Mouse (Mus musculus) gastrocnemius, adult 2 months (tissue): ENCODE measurements at regions not wholly inside any gene's neighbourhood (a gene's known extent, or its start where the extent isn't known, plus 50 kb on each side); places are given as distances from the start of the nearest gene placed in this dataset.

Experiments used
- DNase-seq: peaks from one replicate; pipeline ENCODE4 v3.0.0; 2022
- H3K27ac ChIP-seq: fragments of 200-600 bp; 2 replicates; pipeline ENCODE4 v1.8.1; 2022; ENCODE audit warnings: mild to moderate bottlenecking
- H3K4me3 ChIP-seq: fragments of 200-600 bp; 2 replicates; pipeline ENCODE4 v1.8.1; 2022; ENCODE audit warnings: mild to moderate bottlenecking, moderate library complexity
- CTCF ChIP-seq: fragments of 200-600 bp; IDR thresholded peaks from 2 replicates; pipeline ENCODE4 v1.8.1; 2022; ENCODE audit warnings: antibody characterized with exemption, mild to moderate bottlenecking, moderate library complexity
- intact Hi-C: fragments of 180-260 bp; cut with DNase I; formaldehyde crosslinking; loops from one replicate; pipeline ENCODE4 v1.15.1; 2025

DNA sequence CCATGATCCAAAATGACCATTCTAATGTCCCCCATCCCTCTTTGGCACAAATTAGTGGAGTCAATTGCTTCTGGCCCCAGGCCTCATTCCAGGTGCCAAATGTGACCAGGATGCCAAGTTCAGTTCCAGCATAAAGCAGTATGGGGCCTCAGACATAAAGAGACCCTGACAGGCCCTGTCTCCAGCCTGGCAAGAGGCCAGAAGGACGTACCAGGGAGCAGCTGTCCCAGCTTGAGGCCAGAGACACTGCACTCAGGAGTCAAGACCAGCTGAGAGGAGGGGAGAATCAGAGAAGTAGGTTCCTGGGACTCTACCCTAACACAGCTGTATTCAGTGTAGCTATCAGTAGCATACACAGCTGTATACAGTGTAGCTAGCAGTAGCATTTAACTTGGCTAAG is 341.1 kb downstream of the Cdh26 start:
- Histone ChIP-seq H3K4me3 (no peak overlapping the region), H3K27ac (no peak overlapping the region)
- no peak for DNase-seq
- intact Hi-C loops, result no loop called here
- TF ChIP-seq CTCF, result no peak

DNA sequence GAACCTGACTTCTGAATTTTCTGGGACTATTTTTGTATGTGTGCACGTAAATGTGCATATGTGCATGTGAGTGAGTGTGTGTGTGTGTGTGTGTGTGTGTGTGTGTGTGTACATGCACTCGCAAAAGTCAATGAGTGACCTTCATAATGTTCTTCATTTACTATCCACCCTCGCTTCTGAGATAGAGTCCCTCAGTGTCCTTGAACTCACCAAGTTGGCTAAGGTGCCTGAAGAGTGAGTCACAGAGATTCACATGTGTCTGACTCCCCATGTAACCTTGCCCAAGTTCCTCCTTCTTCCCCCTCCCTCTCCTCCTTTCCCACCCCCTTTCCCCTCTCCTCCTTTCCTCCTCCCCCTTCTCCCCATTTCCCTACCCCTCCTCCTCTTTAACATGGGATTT is 341.6 kb downstream of the Cdh26 start:
- Histone ChIP-seq H3K4me3 (no peak overlapping the region), H3K27ac (no peak overlapping the region)
- intact Hi-C loops, result no loop called here
- no peak for DNase-seq
- no peak for TF ChIP-seq CTCF

DNA sequence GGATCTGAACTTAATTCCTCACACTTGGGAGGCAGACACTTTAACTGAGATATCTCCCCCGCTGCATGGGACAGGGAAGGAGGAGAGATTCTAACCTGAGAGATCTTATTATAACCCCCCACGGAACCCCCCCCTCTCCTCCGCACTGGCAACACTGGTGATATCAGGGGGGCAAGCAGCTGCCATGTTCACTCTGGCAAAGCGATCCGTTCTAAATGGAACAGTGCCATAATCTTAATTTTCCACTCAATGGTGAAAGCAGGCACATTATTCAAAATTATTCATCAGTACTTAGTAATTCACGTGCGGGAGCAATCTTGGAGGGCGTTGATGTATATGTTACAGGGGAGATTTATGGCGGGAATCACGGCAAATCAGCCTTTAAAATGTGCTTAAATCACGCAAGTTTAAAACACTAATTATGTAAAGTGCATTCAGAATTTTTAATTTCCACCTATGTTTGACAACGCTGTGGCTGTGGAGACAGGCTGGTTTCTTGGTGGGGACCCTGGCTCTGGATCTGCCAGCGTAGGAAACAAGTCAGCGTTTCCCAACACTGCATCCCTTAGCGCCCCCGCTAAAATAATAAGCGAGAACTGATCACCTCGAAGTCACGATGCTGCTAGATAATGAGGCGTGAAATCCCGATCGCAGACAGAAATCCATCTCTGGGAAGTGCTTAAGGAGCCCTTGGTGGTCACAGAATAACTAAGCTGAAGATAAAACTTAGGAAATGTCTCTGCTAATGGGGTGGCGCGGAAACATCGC is 354.7 kb downstream of the Cdh26 start:
- Histone ChIP-seq H3K4me3 (no peak overlapping the region), H3K27ac (no peak overlapping the region)
- intact Hi-C loops, result no loop called here
- no peak for DNase-seq
- TF ChIP-seq CTCF, result no peak

DNA sequence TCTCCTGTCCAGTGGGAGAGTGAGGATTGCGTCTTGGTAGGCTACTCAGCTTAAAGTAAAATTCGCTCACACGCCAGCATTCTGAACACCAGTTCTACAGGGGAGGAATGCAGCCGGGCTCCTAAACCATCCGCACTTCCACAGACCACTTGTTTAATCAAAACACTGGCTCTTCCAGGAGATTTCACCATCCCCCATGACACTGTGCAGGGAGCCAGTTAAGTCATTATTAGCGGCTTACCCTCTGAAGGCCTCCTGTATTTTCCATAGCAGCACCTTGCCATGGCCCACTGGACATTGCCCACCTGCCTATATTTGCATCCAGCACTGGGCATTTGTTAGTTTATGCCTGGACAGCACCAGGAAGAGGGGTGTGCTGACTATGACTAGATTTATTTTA is 355.5 kb downstream of the Cdh26 start:
- DNase-seq, result no peak
- TF ChIP-seq CTCF, result no peak
- Histone ChIP-seq H3K4me3 (no peak overlapping the region), H3K27ac (no peak overlapping the region)
- intact Hi-C loops, result no loop called here

DNA sequence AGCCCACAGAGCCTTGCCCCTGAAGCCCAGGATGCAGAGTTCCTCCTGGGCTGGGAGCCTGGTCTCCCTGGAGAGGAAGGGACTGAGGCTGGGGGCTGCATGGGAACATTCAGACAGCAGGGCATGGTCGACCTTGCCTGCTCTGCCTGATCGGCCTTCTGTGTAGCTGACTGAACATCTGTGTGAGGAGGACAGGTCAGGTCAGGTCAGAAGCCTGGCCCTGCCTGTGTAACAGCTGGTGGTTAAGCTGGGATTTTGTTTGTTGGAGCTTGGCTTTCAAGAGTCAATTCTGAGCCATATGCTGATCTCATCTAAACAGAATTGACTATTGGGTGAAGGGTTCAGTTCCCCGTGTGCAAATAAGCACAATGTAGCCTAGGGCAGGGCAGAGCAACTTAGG is 365.5 kb downstream of the Cdh26 start:
- no peak for TF ChIP-seq CTCF
- DNase-seq, result peak; percentile 28
- no peak overlapping the region for H3K4me3 ChIP-seq
- H3K27ac ChIP-seq, result no peak overlapping the region
- intact Hi-C loops, result no loop called here

DNA sequence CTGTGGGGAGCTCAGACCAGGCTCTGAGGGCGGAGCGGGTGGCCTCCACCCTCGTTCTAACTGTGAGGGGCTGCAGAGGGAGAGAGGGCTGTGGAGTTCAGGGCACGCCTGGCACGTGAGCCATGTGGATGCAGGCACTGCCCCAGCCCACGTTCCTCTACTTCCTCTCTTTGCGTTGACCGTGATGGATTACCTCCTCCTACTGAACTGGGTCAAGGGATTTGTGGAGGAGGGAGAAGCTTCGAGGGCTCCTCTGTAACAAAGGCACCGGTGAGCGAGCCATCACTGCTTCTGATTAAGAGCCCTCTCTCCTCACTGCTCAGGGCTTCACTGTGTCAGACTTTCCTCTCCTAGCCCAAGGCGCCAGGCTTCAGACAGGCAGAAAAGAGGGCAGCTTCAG is 371.1 kb downstream of the Cdh26 start:
- Histone ChIP-seq H3K4me3 (no peak overlapping the region), H3K27ac (no peak overlapping the region)
- DNase-seq, result no peak
- intact Hi-C loops, result no loop called here
- TF ChIP-seq CTCF, result no peak

DNA sequence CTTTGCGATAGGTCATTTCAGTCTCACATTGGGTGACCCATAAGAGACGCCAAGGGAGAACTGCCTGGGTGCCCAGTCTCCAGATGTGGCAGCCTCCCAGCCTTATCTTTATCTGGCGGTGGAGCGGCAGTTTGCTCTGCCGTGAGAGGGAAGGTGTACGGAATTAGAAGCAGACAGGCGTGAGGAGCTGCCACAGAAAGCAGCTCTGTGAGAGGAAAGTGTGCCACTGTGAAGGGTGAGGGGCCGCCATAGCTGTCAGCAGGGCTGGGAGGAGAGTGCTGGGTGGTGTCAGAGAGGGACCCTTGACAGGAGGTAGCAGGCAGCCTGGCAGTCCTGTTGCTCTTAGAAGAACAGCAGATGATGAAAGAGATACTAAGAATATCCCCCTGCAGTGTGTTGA is 375.0 kb downstream of the Cdh26 start:
- no peak for DNase-seq
- intact Hi-C loops, result no loop called here
- TF ChIP-seq CTCF, result no peak

DNA sequence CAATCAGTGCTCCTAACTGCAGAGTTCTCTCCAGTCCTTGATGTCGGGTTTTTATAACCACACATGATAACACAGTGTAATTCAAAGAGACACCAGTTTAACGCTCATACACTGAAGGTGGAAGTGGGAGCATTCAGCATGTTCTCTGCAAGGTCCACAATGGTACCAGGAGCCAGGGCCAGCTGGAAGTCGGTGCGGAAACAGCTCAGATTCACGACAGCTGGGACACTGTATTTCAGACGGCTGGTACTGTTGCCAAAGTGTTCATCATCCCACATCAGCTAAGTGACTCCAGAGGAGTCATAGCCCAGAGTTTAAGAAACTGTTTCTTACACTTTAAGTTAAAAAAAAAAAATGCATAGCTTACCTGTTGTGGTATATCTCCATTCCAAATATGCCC is 391.2 kb downstream of the Cdh26 start:
- no peak overlapping the region for H3K27ac ChIP-seq
- H3K4me3 ChIP-seq, result no peak overlapping the region
- no peak for TF ChIP-seq CTCF
- intact Hi-C loops, result no loop called here
- DNase-seq, result peak; percentile 64

More for the DNA sequence above, 375.0 kb downstream of the Cdh26 start:
- Histone ChIP-seq H3K4me3 (no peak overlapping the region), H3K27ac (no peak overlapping the region)

DNA sequence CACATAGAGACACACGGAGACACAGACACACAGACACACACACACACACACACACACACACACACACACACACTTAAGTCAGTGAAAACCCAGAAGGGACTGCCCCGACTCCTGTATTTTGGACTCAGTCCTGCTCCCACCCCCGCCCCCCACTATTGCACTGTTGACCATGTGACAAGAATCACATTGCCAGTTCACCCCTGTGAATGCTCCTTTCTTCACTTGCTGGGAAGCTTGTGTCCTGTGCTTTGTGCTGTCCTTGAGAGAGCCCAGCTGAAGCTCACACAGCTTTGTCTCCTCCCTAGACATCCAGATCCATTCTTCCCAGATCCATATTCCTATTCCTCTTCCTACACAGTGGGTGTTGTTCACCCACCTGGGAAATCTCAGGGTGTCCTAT is 400.0 kb downstream of the Cdh26 start:
- no peak for DNase-seq
- intact Hi-C loops, result no loop called here
- Histone ChIP-seq H3K4me3 (no peak overlapping the region), H3K27ac (no peak overlapping the region)
- no peak for TF ChIP-seq CTCF

DNA sequence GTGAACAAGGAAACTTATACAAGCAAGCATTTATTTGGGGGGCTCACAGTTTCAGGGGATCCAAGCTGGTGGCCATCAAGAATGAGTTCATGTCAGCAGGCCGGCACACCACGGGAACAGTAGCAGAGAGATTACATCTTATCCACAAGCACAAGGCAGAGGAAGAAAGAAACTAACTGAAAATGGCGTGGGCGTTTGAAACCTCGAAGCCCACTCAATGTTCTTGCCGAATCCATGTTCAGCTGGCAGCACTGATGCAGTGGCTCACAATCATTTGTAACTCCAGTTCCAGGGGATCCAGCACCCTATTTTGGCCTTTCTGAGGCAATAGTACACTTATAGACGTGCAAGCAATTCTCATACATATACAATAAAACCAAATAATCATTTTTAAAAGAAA is 404.7 kb downstream of the Cdh26 start:
- Histone ChIP-seq H3K27ac (no peak overlapping the region), H3K4me3 (no peak overlapping the region)
- no peak for DNase-seq
- no peak for TF ChIP-seq CTCF
- intact Hi-C loops, result no loop called here

DNA sequence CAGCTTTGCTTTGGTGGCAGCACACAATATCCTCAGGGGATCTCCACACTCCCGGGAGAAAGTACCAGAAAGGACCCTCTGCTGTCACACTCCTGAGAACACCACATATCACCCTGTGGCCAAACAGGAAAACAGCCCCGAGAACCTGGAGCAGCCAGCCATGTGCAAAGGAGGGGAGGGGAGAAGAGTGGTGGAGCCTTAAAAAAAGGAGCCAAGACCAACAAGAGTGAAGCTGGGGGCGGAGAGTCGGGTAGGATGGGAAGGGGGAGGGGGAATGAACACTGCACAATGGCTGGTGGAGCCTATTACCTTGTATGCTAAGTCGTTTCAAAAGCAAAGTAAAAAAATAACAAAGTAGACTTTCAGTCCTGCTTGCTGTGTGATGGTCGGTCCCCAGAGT is 408.2 kb downstream of the Cdh26 start:
- Histone ChIP-seq H3K27ac (no peak overlapping the region), H3K4me3 (no peak overlapping the region)
- DNase-seq, result no peak
- no peak for TF ChIP-seq CTCF
- intact Hi-C loops, result no loop called here

DNA sequence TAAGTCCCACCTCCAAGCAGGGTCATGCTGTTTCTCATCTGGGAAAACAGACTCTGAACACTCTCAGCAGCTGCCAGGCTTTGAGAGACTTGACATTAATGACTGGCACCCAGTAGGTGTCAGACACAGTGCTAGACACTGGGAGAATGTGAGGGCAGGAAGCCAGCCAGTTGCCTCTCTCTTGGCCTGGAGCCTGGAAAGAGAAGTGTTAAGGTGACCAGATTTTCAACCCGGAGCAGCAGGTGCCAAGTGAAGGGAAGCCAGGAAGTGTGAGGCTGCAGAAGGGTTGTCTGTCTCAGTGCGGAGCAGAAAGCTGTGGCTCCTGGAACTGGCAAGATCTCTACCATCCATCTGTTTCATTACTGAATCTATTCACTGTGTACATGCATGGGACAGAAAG is 410.6 kb downstream of the Cdh26 start:
- H3K4me3 ChIP-seq, result no peak overlapping the region
- TF ChIP-seq CTCF, result no peak
- intact Hi-C loops, result no loop called here
- no peak overlapping the region for H3K27ac ChIP-seq
- peak; percentile 85 for DNase-seq

DNA sequence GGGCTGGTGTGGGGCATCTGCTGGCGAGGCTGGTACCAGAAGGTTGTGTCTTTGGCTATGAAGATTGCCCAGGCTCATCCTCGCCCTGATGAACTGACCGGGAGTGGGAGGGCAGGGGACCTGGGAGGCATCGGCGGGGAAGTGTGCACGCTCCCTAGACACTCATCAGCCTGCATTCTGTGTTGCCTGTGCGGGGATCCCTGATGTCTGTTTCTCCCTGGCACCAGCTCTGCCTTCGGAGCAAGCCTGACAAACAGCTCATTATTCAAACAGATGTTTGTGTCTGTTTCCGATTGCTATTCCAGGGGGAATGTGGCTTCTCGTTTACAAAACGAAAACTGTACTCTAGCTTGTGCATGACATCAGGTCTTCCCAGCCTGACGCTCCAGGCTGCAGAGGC is 412.3 kb downstream of the Cdh26 start:
- Histone ChIP-seq H3K4me3 (no peak overlapping the region), H3K27ac (no peak overlapping the region)
- intact Hi-C loops, result no loop called here
- no peak for DNase-seq
- no peak for TF ChIP-seq CTCF

DNA sequence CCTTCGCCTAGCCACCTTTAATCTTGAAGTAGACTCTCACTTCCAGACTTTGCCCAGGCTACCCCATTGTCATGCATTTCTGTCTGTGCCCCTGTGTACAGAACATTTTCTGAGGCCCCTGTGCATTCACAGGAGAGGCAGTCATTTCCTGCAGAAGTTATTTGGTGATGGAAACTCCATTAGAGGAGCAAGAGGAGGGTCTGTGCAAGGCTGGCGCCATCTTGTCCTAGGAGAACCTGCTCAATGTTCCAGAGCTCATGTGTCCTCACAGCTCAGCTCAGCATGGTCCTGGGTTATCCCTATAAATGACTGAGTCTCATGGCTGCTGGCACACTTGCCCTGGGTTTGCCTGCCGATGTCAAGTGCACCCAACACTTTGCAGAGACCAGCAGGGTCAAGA is 413.1 kb downstream of the Cdh26 start:
- intact Hi-C loops, result no loop called here
- Histone ChIP-seq H3K4me3 (no peak overlapping the region), H3K27ac (no peak overlapping the region)
- no peak for DNase-seq
- no peak for TF ChIP-seq CTCF
